Mouse (Mus musculus) stomach, postnatal 0 days (tissue): Measurements from ENCODE around the gene Camk1.

Experiments used
- CTCF ChIP-seq: IDR thresholded peaks from 2 replicates; pipeline ENCODE4 v1.5.1; 2016; ENCODE audit warnings: antibody characterized with exemption, low read depth, mild to moderate bottlenecking, moderate library complexity
- EP300 ChIP-seq: optimal IDR thresholded peaks from 2 replicates; pipeline ENCODE3; 2016; ENCODE audit warnings: antibody characterized with exemption

- TF ChIP-seq CTCF (no peak), EP300 (no peak)
These were observed 24.8 kb upstream of the Camk1 start for GRCm38 (mm10) chr6:113368577-113368976.
